Mouse (Mus musculus) thymus, adult 2 months (tissue): ENCODE measurements around the gene Adam25. TPM values are rescaled to one million over a fixed set of nuclear protein-coding genes. Genes with fewer than 3 reads are reported as not detected.
"Not testable (repeated sequence)": the region's sequence is repeated elsewhere in the genome, so short reads cannot be mapped to it uniquely, and the experiment has no call there.

Experiments used
- DNase-seq: peaks from one replicate; pipeline ENCODE4 v3.0.0; 2021
- H3K27ac ChIP-seq: fragments of 200-500 bp; 2 replicates; pipeline ENCODE4 v1.5.1; 2012; ENCODE audit warnings: low read length, control low read depth; ENCODE audit not compliant: control insufficient read depth, insufficient read depth
- H3K27me3 ChIP-seq: fragments of 200-500 bp; 2 replicates; pipeline ENCODE4 v1.6.1; 2012; ENCODE audit warnings: mild to moderate bottlenecking, low read length, moderate library complexity, mixed read lengths; ENCODE audit not compliant: control insufficient read depth, insufficient read depth
- H3K36me3 ChIP-seq: fragments of 200-500 bp; 2 replicates; pipeline ENCODE4 v1.6.1; 2012; ENCODE audit warnings: mild to moderate bottlenecking, low read length, moderate library complexity; ENCODE audit not compliant: control insufficient read depth, insufficient read depth
- H3K4me1 ChIP-seq: fragments of 200-500 bp; replicated peaks from 2 replicates; pipeline ENCODE4 v1.6.1; 2012; ENCODE audit warnings: low read length; ENCODE audit not compliant: control insufficient read depth, insufficient read depth
- H3K4me3 ChIP-seq: fragments of 200-500 bp; 2 replicates; pipeline ENCODE4 v1.5.1; 2012; ENCODE audit warnings: mild to moderate bottlenecking, low read length, control low read depth, moderate library complexity; ENCODE audit not compliant: control insufficient read depth, insufficient read depth
- CTCF ChIP-seq: fragments of 200-500 bp; IDR thresholded peaks from 2 replicates; pipeline ENCODE4 v1.5.1; 2012; ENCODE audit warnings: mild to moderate bottlenecking, control low read depth, low read length, moderate library complexity, borderline replicate concordance; ENCODE audit not compliant: control insufficient read depth, poor library complexity, insufficient read depth; ENCODE audit errors: extremely low read depth
- POLR2A ChIP-seq: fragments of 200-500 bp; IDR thresholded peaks from 2 replicates; pipeline ENCODE4 v1.6.1; 2012; ENCODE audit warnings: mild to moderate bottlenecking, low read length, control low read depth, moderate library complexity; ENCODE audit not compliant: control insufficient read depth, poor library complexity, insufficient read depth; ENCODE audit errors: extremely low read depth
- WGBS: fragments of 180-500 bp; shearing (Covaris S2); methylation state at CpG from one replicate; pipeline ENCODE4 v1.1.7; 2018; 5-methylcytosine and 5-hydroxymethylcytosine counted together
- polyA plus RNA-seq: library from polyadenylated mRNA; depleted of rRNA; stranded (reverse); fragments of >200 nt; gene quantifications from 2 replicates; pipeline ENCODE4 v1.2.3, GENCODE M21; 2012; rRNA removed

Gene Adam25
- polyA plus RNA-seq: not detected in 2 replicates

GRCm38 (mm10) chr8:40751908-40752307 lies at the start of gene Adam25:
Gene Adam25, plus strand, starts transcription at chr8:40752208.
- not testable (repeated sequence) for H3K27me3 ChIP-seq, H3K4me3 ChIP-seq, H3K27ac ChIP-seq, H3K4me1 ChIP-seq, H3K36me3 ChIP-seq, DNase-seq
- 58% methylated on average over 1 of the region's 1 CpGs for WGBS

- not testable (repeated sequence) for H3K36me3 ChIP-seq
Measured at GRCm38 (mm10) chr8:40715406-40715805, 36.6 kb upstream of the Adam25 start.

GRCm38 (mm10) chr8:40715986-40716385 lies 36.0 kb upstream of the Adam25 start:
- no peak for TF ChIP-seq CTCF
- TF ChIP-seq POLR2A: no peak
- Histone ChIP-seq H3K27ac (no peak overlapping the region), H3K4me1 (no peaks in the 10 kb centered on the region), H3K27me3 (no peaks in the 10 kb centered on the region), H3K36me3 (no peaks in the 10 kb centered on the region), H3K4me3 (no peak overlapping the region)
- DNase-seq: no peak
- WGBS: 90% methylated on average over 7 of the region's 7 CpGs

More at GRCm38 (mm10) chr8:40715406-40715805, 36.6 kb upstream of the Adam25 start:
- DNase-seq, H3K27ac ChIP-seq, H3K4me3 ChIP-seq, H3K4me1 ChIP-seq, H3K27me3 ChIP-seq: not testable (repeated sequence)
- WGBS: 95% methylated on average over 4 of the region's 4 CpGs

- H3K36me3 ChIP-seq: no peaks in the 10 kb centered on the region
- H3K27ac ChIP-seq: no peak overlapping the region
- DNase-seq: no peak
- no peaks in the 10 kb centered on the region for H3K27me3 ChIP-seq
- no peaks in the 10 kb centered on the region for H3K4me1 ChIP-seq
- TF ChIP-seq CTCF: no peak
- no peak for TF ChIP-seq POLR2A
- H3K4me3 ChIP-seq: no peak overlapping the region
Measured at GRCm38 (mm10) chr8:40783320-40783719, 31.3 kb downstream of the Adam25 start.

- H3K27ac ChIP-seq, H3K36me3 ChIP-seq, H3K27me3 ChIP-seq, H3K4me3 ChIP-seq, DNase-seq, H3K4me1 ChIP-seq: not testable (repeated sequence)
- 80% methylated on average over 1 of the region's 1 CpGs for WGBS
Measured at GRCm38 (mm10) chr8:40792973-40793372, 41.0 kb downstream of the Adam25 start, which contains the start of gene Adam20. Gene Adam20, plus strand, starts transcription at chr8:40793273.

- WGBS: 88% methylated on average over 2 of the region's 2 CpGs
Measured at GRCm38 (mm10) chr8:40803379-40804079, 51.5 kb downstream of the Adam25 start.

More at GRCm38 (mm10) chr8:40803379-40804079, 51.5 kb downstream of the Adam25 start:
- H3K27ac ChIP-seq: no peak overlapping the region
- no peaks in the 10 kb centered on the region for H3K27me3 ChIP-seq
- H3K36me3 ChIP-seq: no peaks in the 10 kb centered on the region
- TF ChIP-seq POLR2A (no peak), CTCF (no peak)
- no peak for DNase-seq
- no peaks in the 10 kb centered on the region for H3K4me1 ChIP-seq
- H3K4me3 ChIP-seq: no peak overlapping the region

Other genes with a start within 250 kb of the Adam25 start
- not detected in 2 replicates for gene Adam24, start 77.1 kb upstream of the Adam25 start, polyA plus RNA-seq
- not detected in 2 replicates for gene Adam20, start 41.1 kb downstream of the Adam25 start, polyA plus RNA-seq
- gene Adam39, start 70.8 kb downstream of the Adam25 start, polyA plus RNA-seq: not detected in 2 replicates